Mouse (Mus musculus): ENCODE measurements around the gene Insl6.

DNA sequence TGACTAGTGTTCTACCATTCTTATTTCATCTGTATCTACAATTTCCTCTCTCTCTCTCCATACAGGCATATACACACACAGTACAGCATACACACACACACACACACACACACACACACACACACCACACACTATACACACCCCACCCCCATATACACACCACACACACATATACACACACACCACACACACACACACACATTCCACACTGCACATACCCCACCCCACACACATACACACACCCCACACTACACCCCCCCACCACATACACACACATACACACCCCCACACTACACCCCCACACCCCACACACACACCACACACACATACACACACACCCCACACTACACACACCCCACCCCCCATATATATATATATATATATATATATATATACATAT is 19.7 kb upstream of the Insl6 start:
- TF ChIP-seq EP300 (IDR thresholded peaks at IDR 0.05; ENCODE audit: low read depth) (no peak), CTCF (IDR thresholded peaks at IDR 0.05; ENCODE audit: low read depth) (no peak)
